Mouse (Mus musculus): ENCODE results near the gene Srpk2. TPM values are rescaled to one million over a fixed set of nuclear protein-coding genes. Genes with fewer than 3 reads are reported as not detected.

The Srpk2 gene
- polyA plus RNA-seq, 1 experiment from 2014 or later: 27.1 TPM

GRCm38 (mm10) chr5:23517839-23518238 lies 166.6 kb downstream of the Srpk2 start:
- Histone ChIP-seq H3K27ac (replicated peaks) (no peak overlapping the region), H3K4me2 (replicated peaks; ENCODE audit: low read depth) (no peak overlapping the region), H3K4me3 (ENCODE audit: low read depth, low read length) (no peak overlapping the region), H3K9ac (ENCODE audit: low read length) (no peak overlapping the region), H3K36me3 (ENCODE audit: control insufficient read depth, insufficient read depth, low read length) (peaks cover 4% of the 10 kb centered on the region; the same call in 1 of the 2 replicates), H3K27me3 (ENCODE audit: control insufficient read depth, insufficient read depth, low read length) (no peaks in the 10 kb centered on the region), H3K9me3 (ENCODE audit: control insufficient read depth, low read length) (no peaks in the 10 kb centered on the region), H3K4me1 (replicated peaks; ENCODE audit: control insufficient read depth, insufficient read depth) (no peaks in the 10 kb centered on the region)
- DNase-seq (ENCODE audit: low spot score): no peak
- WGBS: 83% methylated on average over 4 of the region's 4 CpGs
- no peak for TF ChIP-seq EP300 (optimal IDR thresholded peaks at IDR 0.05)
- no peak for ATAC-seq (ENCODE audit: low FRiP score, low TSS enrichment)

GRCm38 (mm10) chr5:23516962-23517361 lies 167.5 kb downstream of the Srpk2 start:
- Histone ChIP-seq H3K4me3 (ENCODE audit: low read depth, low read length) (no peak overlapping the region), H3K27ac (replicated peaks) (no peak overlapping the region), H3K27me3 (ENCODE audit: control insufficient read depth, insufficient read depth, low read length) (no peaks in the 10 kb centered on the region), H3K9ac (ENCODE audit: low read length) (no peak overlapping the region), H3K9me3 (ENCODE audit: control insufficient read depth, low read length) (no peaks in the 10 kb centered on the region), H3K4me2 (replicated peaks; ENCODE audit: low read depth) (no peak overlapping the region), H3K4me1 (replicated peaks; ENCODE audit: control insufficient read depth, insufficient read depth) (no peaks in the 10 kb centered on the region), H3K36me3 (ENCODE audit: control insufficient read depth, insufficient read depth, low read length) (peaks cover 4% of the 10 kb centered on the region; the same call in 1 of the 2 replicates)
- 85% methylated on average over 3 of the region's 3 CpGs for WGBS
- ATAC-seq (ENCODE audit: low FRiP score, low TSS enrichment): no peak
- DNase-seq (ENCODE audit: low spot score): no peak
- TF ChIP-seq EP300 (optimal IDR thresholded peaks at IDR 0.05) (no peak), CTCF (IDR thresholded peaks at IDR 0.05; ENCODE audit: low read depth) (no peak)

DNA sequence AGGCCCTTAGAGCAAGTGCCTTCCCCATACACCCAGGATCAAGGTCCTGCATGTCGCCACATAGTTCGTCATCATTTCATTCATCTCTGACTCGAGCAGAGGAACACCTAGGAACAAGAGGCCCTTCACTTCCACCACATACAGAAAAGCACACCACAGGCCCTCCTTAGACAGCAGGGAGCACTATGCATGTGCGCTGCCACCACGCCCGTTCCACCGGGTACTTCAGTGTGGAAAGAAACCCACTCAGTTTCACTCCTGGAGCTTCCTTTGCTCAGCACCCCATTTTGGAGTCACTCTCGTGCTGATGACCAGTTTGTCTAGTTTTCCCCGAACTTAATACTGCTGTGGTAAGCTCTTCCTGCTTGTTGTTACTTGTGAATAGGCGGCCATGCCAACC lies 169.4 kb downstream of the Srpk2 start:
- DNase-seq (ENCODE audit: low spot score) (no peak), ATAC-seq (ENCODE audit: low FRiP score, low TSS enrichment) (no peak)
- H3K9me3 ChIP-seq (ENCODE audit: control insufficient read depth, low read length): no peaks in the 10 kb centered on the region
- no peak overlapping the region for H3K4me3 ChIP-seq (ENCODE audit: low read depth, low read length)
- WGBS: 81% methylated on average over 10 of the region's 10 CpGs
- H3K4me1 ChIP-seq (replicated peaks; ENCODE audit: control insufficient read depth, insufficient read depth): no peaks in the 10 kb centered on the region
- peaks cover 4% of the 10 kb centered on the region; the same call in 1 of the 2 replicates for H3K36me3 ChIP-seq (ENCODE audit: control insufficient read depth, insufficient read depth, low read length)
- TF ChIP-seq EP300 (optimal IDR thresholded peaks at IDR 0.05) (no peak), CTCF (IDR thresholded peaks at IDR 0.05; ENCODE audit: low read depth) (no peak)
- no peak overlapping the region for H3K9ac ChIP-seq (ENCODE audit: low read length)
- no peak overlapping the region for H3K27ac ChIP-seq (replicated peaks)
- H3K27me3 ChIP-seq (ENCODE audit: control insufficient read depth, insufficient read depth, low read length): no peaks in the 10 kb centered on the region
- no peak overlapping the region for H3K4me2 ChIP-seq (replicated peaks; ENCODE audit: low read depth)

DNA sequence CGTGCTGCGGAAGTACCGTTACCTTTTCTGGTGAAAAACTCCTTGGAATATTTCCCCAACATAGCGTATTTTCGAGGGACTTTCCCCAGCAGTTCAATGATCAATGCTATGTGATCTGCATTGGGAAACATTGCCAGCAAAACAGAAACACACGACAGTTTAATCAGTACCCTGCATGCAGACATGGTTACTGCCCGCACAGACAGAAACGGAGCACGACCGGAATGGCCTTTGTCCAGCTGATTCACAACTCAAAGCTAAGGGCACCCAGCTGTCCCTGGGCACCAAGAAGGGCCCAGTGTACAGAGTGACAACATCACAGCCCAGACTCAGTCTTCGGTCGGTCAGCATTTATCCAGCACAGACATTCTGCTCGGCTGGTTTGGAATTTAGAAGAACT lies 170.9 kb downstream of the Srpk2 start:
- WGBS: 93% methylated on average over 13 of the region's 13 CpGs

GRCm38 (mm10) chr5:23512556-23512955 lies 171.9 kb downstream of the Srpk2 start:
- H3K27ac ChIP-seq (replicated peaks): no peak overlapping the region
- no peak for TF ChIP-seq EP300 (optimal IDR thresholded peaks at IDR 0.05)
- no peak for TF ChIP-seq CTCF (IDR thresholded peaks at IDR 0.05; ENCODE audit: low read depth)
- no peaks in the 10 kb centered on the region for H3K9me3 ChIP-seq (ENCODE audit: control insufficient read depth, low read length)
- H3K4me3 ChIP-seq (ENCODE audit: low read depth, low read length): no peak overlapping the region
- ATAC-seq (ENCODE audit: low FRiP score, low TSS enrichment): no peak
- H3K4me2 ChIP-seq (replicated peaks; ENCODE audit: low read depth): no peak overlapping the region
- no peak for DNase-seq (ENCODE audit: low spot score)
- peaks cover 4% of the 10 kb centered on the region; the same call in 1 of the 2 replicates for H3K36me3 ChIP-seq (ENCODE audit: control insufficient read depth, insufficient read depth, low read length)
- no peaks in the 10 kb centered on the region for H3K27me3 ChIP-seq (ENCODE audit: control insufficient read depth, insufficient read depth, low read length)
- 87% methylated on average over 7 of the region's 7 CpGs for WGBS
- H3K9ac ChIP-seq (ENCODE audit: low read length): no peak overlapping the region
- H3K4me1 ChIP-seq (replicated peaks; ENCODE audit: control insufficient read depth, insufficient read depth): no peaks in the 10 kb centered on the region

More for the DNA sequence above, 170.9 kb downstream of the Srpk2 start:
- H3K27me3 ChIP-seq (ENCODE audit: control insufficient read depth, insufficient read depth, low read length): no peaks in the 10 kb centered on the region
- no peaks in the 10 kb centered on the region for H3K9me3 ChIP-seq (ENCODE audit: control insufficient read depth, low read length)
- no peak overlapping the region for H3K27ac ChIP-seq (replicated peaks)
- H3K4me3 ChIP-seq (ENCODE audit: low read depth, low read length): no peak overlapping the region
- no peak overlapping the region for H3K4me2 ChIP-seq (replicated peaks; ENCODE audit: low read depth)
- no peaks in the 10 kb centered on the region for H3K4me1 ChIP-seq (replicated peaks; ENCODE audit: control insufficient read depth, insufficient read depth)
- TF ChIP-seq CTCF (IDR thresholded peaks at IDR 0.05; ENCODE audit: low read depth) (no peak), EP300 (optimal IDR thresholded peaks at IDR 0.05) (no peak)
- no peak overlapping the region for H3K9ac ChIP-seq (ENCODE audit: low read length)
- ATAC-seq (ENCODE audit: low FRiP score, low TSS enrichment) (no peak), DNase-seq (ENCODE audit: low spot score) (no peak)
- H3K36me3 ChIP-seq (ENCODE audit: control insufficient read depth, insufficient read depth, low read length): peaks cover 4% of the 10 kb centered on the region; the same call in 1 of the 2 replicates

GRCm38 (mm10) chr5:23511456-23511855 lies 173.0 kb downstream of the Srpk2 start:
- Histone ChIP-seq H3K36me3 (ENCODE audit: control insufficient read depth, insufficient read depth, low read length) (peaks cover 4% of the 10 kb centered on the region; the same call in 1 of the 2 replicates), H3K27me3 (ENCODE audit: control insufficient read depth, insufficient read depth, low read length) (no peaks in the 10 kb centered on the region), H3K4me1 (replicated peaks; ENCODE audit: control insufficient read depth, insufficient read depth) (no peaks in the 10 kb centered on the region), H3K4me3 (ENCODE audit: low read depth, low read length) (no peak overlapping the region), H3K27ac (replicated peaks) (no peak overlapping the region), H3K9me3 (ENCODE audit: control insufficient read depth, low read length) (no peaks in the 10 kb centered on the region), H3K4me2 (replicated peaks; ENCODE audit: low read depth) (no peak overlapping the region), H3K9ac (ENCODE audit: low read length) (no peak overlapping the region)
- ATAC-seq (ENCODE audit: low FRiP score, low TSS enrichment) (no peak), DNase-seq (ENCODE audit: low spot score) (peak; percentile 11)
- no peak for TF ChIP-seq EP300 (optimal IDR thresholded peaks at IDR 0.05)
- TF ChIP-seq CTCF (IDR thresholded peaks at IDR 0.05; ENCODE audit: low read depth): no peak
- WGBS: 95% methylated on average over 5 of the region's 5 CpGs
